Mouse (Mus musculus) stomach, postnatal 0 days (tissue): Measurements from ENCODE around the gene Gorasp2. TPM values are rescaled to one million over a fixed set of nuclear protein-coding genes. Genes with fewer than 3 reads are reported as not detected.

Experiments used
- ATAC-seq: fragments of 200-750 bp; cut with Nextera tagmentation; 2 replicates; pipeline ENCODE4 v1.8.0; 2017; ENCODE audit not compliant: low FRiP score, low TSS enrichment
- DNase-seq: peaks from one replicate; pipeline ENCODE4 v3.0.0-alpha.2; 2016; ENCODE audit warnings: low spot score
- H3K27ac ChIP-seq: fragments of 300-500 bp; sonication (generic); replicated peaks from 2 replicates; pipeline ENCODE4 v1.5.1; 2014; ENCODE audit warnings: mild to moderate bottlenecking, control low read depth
- H3K27me3 ChIP-seq: fragments of 300-500 bp; sonication (generic); 2 replicates; pipeline ENCODE4 v1.6.1; 2014; ENCODE audit warnings: low read length; ENCODE audit not compliant: control insufficient read depth, insufficient read depth
- H3K36me3 ChIP-seq: fragments of 300-500 bp; sonication (generic); 2 replicates; pipeline ENCODE4 v1.6.1; 2014; ENCODE audit warnings: low read length, mixed read lengths; ENCODE audit not compliant: control insufficient read depth, insufficient read depth
- H3K4me1 ChIP-seq: fragments of 300-500 bp; sonication (generic); replicated peaks from 2 replicates; pipeline ENCODE4 v1.6.1; 2014; ENCODE audit warnings: antibody characterized with exemption; ENCODE audit not compliant: control insufficient read depth, insufficient read depth
- H3K4me2 ChIP-seq: fragments of 300-500 bp; sonication (generic); replicated peaks from 2 replicates; pipeline ENCODE4 v1.6.1; 2014; ENCODE audit warnings: low read depth, mild to moderate bottlenecking, control low read depth, moderate library complexity
- H3K4me3 ChIP-seq: fragments of 300-500 bp; sonication (generic); 2 replicates; pipeline ENCODE4 v1.5.1; 2014; ENCODE audit warnings: low read depth, low read length, control low read depth
- H3K9ac ChIP-seq: fragments of 300-500 bp; sonication (generic); 2 replicates; pipeline ENCODE4 v1.6.1; 2014; ENCODE audit warnings: mild to moderate bottlenecking, low read length, control low read depth, mixed read lengths
- H3K9me3 ChIP-seq: fragments of 300-500 bp; sonication (generic); 2 replicates; pipeline ENCODE4 v1.6.1; 2016; ENCODE audit warnings: low read length; ENCODE audit not compliant: control insufficient read depth
- CTCF ChIP-seq: IDR thresholded peaks from 2 replicates; pipeline ENCODE4 v1.5.1; 2016; ENCODE audit warnings: antibody characterized with exemption, low read depth, mild to moderate bottlenecking, moderate library complexity
- EP300 ChIP-seq: optimal IDR thresholded peaks from 2 replicates; pipeline ENCODE3; 2016; ENCODE audit warnings: antibody characterized with exemption
- WGBS: fragments of 180-500 bp; shearing (Covaris S2); extraction: QIAGEN DNeasy Blood & Tissue Kit; methylation state at CpG from one replicate; pipeline ENCODE4 v1.1.7; 2014; 5-methylcytosine and 5-hydroxymethylcytosine counted together
- polyA plus RNA-seq: library from polyadenylated mRNA; unstranded; fragments of >200 nt; fragmentation: Nextera tagmentation; extraction: Ambion mirVana; gene quantifications from 2 replicates; pipeline ENCODE4 v1.2.1, GENCODE M21; 2015

Gene Gorasp2
- polyA plus RNA-seq, 1 experiment from 2014 or later, result 139 TPM

DNA sequence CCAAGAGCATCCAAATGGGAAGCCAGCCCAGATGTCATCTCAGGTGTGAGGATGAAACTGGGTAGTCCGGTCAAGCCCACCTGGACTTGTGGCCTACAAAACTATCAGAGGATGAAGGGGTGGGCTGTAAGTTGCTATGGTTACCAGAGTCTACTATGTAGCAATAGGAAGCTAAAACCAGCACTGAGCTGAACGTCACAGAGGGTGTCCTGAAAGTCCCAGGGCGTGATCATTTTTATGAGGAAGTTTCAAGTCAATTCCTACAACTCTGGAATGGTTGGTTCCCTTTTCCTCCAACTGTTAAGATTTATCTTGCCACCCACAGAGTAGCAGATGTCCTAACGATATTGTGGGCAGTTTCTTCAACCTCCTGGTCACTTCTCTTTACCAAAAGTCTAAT is 39.1 kb upstream of the Gorasp2 start:
- no peak for ATAC-seq

DNA sequence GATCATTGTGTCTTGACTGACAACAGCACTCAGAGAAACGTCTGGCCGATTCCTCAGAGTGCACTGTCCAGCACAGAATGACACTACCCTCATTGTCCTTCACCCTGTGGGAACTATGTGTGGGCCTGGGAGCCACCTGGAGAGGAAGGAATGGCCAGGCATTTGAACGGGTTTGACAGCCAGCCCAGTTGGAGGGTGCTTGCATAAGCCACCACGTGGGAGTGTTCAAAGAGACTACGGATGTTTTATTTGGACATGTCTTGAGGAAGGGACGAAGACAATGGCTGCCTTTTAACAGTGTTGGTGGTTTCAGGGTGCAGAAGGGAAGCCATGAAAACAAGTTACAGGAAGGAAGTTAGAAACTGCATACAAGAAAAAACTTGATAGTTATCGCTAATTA is 35.6 kb upstream of the Gorasp2 start:
- no peak for ATAC-seq
- DNase-seq, result no peak
- Histone ChIP-seq H3K27ac (no peak overlapping the region), H3K36me3 (no peaks in the 10 kb centered on the region), H3K9ac (no peak overlapping the region), H3K4me1 (no peaks in the 10 kb centered on the region), H3K4me2 (no peak overlapping the region), H3K4me3 (no peak overlapping the region), H3K27me3 (no peaks in the 10 kb centered on the region), H3K9me3 (no peaks in the 10 kb centered on the region)
- TF ChIP-seq CTCF (no peak), EP300 (no peak)
- WGBS, result 54% methylated on average over 7 of the region's 7 CpGs

More for the DNA sequence above, 39.1 kb upstream of the Gorasp2 start:
- no peak overlapping the region for H3K4me2 ChIP-seq
- H3K4me1 ChIP-seq, result no peaks in the 10 kb centered on the region
- H3K4me3 ChIP-seq, result no peak overlapping the region
- whole genome bisulfite sequencing, result 66% methylated on average over 4 of the region's 4 CpGs
- H3K9me3 ChIP-seq, result no peaks in the 10 kb centered on the region
- DNase-seq, result no peak
- no peaks in the 10 kb centered on the region for H3K27me3 ChIP-seq
- H3K9ac ChIP-seq, result no peak overlapping the region
- H3K27ac ChIP-seq, result no peak overlapping the region
- no peaks in the 10 kb centered on the region for H3K36me3 ChIP-seq
- no peak for TF ChIP-seq EP300
- TF ChIP-seq CTCF, result no peak

DNA sequence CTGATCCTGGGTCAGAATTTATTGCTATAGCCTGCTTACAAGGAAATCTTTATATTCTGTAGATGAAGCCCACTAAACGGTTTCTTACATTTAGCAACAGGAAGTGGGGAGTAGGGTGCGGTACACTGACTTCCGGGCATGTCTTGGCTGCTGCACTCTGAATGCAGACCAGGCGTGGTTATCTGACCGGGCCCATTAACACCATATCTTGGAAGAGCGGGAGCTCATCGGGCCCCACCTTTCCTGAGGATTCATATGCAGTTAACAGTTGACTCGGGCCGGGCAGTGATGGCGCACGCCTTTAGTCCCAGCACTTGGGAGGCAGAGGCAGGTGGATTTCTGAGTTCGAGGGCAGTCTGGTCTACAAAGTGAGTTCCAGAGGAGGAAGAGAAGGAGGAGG is 33.0 kb upstream of the Gorasp2 start:
- no peak for ATAC-seq
- DNase-seq, result no peak
- no peak overlapping the region for H3K27ac ChIP-seq
- H3K27me3 ChIP-seq, result no peaks in the 10 kb centered on the region
- no peak overlapping the region for H3K4me2 ChIP-seq
- no peaks in the 10 kb centered on the region for H3K36me3 ChIP-seq
- no peaks in the 10 kb centered on the region for H3K9me3 ChIP-seq
- WGBS, result 87% methylated on average over 12 of the region's 12 CpGs
- H3K4me3 ChIP-seq, result no peak overlapping the region
- H3K9ac ChIP-seq, result no peak overlapping the region
- no peaks in the 10 kb centered on the region for H3K4me1 ChIP-seq
- TF ChIP-seq CTCF (no peak), EP300 (no peak)

DNA sequence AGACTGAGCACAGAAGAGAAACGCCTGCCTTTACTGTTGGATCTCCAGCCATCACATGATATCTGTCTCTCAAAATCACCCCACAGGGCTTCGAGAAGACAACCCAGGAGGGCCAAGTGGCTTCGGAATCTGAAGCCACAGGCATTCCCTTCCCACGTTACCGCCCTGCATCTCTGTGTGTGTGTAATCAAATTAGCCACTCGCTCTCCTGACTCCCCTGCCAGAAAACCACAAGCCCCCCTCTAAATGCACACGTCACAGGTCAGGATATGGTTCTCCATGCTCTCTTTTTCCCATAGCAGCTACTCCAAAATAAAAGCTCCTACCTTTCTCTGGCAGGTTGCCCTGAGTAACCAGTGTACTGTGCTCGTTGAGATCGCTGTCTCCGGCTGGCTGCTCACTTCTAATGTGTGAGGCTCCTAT is 32.0 kb upstream of the Gorasp2 start:
- peak; percentile 69 for ATAC-seq

DNA sequence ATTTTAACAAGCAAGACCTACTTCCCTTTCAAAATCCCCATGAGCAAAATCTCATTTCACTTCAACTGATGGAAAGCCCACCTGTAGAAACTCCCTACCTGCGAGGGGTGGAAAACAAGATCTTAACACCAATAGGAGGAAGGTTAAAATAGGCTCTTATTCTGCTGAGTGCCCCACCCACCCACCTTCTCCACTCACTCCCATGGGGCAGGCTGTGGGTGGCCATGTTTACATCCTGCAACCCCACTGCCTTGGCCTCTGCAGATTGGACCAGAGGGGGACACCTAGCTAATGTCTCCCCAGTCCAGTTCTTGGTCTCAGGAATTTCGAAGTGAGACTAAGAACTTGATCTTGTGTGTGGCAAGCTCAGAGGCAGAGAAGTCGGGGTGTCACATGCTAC is 31.5 kb upstream of the Gorasp2 start:
- H3K9ac ChIP-seq, result no peak overlapping the region
- no peaks in the 10 kb centered on the region for H3K36me3 ChIP-seq
- no peaks in the 10 kb centered on the region for H3K4me1 ChIP-seq
- TF ChIP-seq EP300, result no peak
- TF ChIP-seq CTCF, result no peak
- no peaks in the 10 kb centered on the region for H3K9me3 ChIP-seq
- no peak overlapping the region for H3K27ac ChIP-seq
- no peaks in the 10 kb centered on the region for H3K27me3 ChIP-seq
- no peak overlapping the region for H3K4me2 ChIP-seq
- no peak for ATAC-seq
- no peak for DNase-seq
- no peak overlapping the region for H3K4me3 ChIP-seq
- WGBS, result 62% methylated on average over 3 of the region's 3 CpGs

More for the DNA sequence above, 32.0 kb upstream of the Gorasp2 start:
- Histone ChIP-seq H3K9ac (no peak overlapping the region), H3K4me2 (no peak overlapping the region), H3K4me1 (no peaks in the 10 kb centered on the region), H3K9me3 (no peaks in the 10 kb centered on the region), H3K36me3 (no peaks in the 10 kb centered on the region), H3K4me3 (no peak overlapping the region), H3K27me3 (no peaks in the 10 kb centered on the region), H3K27ac (no peak overlapping the region)
- TF ChIP-seq CTCF (no peak), EP300 (no peak)
- DNase-seq, result peak; percentile 52
- WGBS, result 9% methylated on average over 10 of the region's 10 CpGs

DNA sequence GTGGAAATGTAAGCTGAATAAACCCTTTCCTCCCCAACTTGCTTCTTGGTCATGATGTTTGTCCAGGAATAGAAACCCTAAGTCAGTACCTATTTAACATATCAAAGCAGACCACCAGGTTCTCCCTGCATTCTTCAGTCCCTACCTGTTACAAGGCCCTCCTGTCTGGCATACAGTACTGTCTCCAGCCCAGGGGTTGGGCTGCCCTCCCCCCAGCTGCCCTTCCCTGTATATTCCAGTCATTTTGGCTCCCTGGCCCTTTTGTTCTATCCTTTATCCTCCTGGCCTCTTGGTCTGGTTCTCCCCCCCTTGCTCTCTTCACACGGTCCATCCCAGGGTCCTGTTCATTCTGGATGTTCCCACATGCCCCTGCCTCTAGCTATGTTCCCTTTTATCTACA is 30.1 kb upstream of the Gorasp2 start:
- DNase-seq (no peak), ATAC-seq (no peak)
- Histone ChIP-seq H3K36me3 (no peaks in the 10 kb centered on the region), H3K27me3 (no peaks in the 10 kb centered on the region), H3K27ac (no peak overlapping the region), H3K9me3 (no peaks in the 10 kb centered on the region), H3K4me3 (no peak overlapping the region), H3K4me2 (no peak overlapping the region), H3K9ac (no peak overlapping the region), H3K4me1 (no peaks in the 10 kb centered on the region)
- TF ChIP-seq EP300, result no peak
- no peak for TF ChIP-seq CTCF
- WGBS, result 84% methylated on average over 1 of the region's 1 CpGs
